Mouse (Mus musculus): Measurements from ENCODE around the gene Qsox1. TPM values are rescaled to one million over a fixed set of nuclear protein-coding genes. Genes with fewer than 3 reads are reported as not detected.
A peak's percentile ranks its signal among the peaks of the same experiment; 100 is the strongest.

The Qsox1 gene
- polyA plus RNA-seq, 1 experiment from 2014 or later = 16.6 TPM

- no peak overlapping the region for H3K4me2 ChIP-seq
- ATAC-seq (ENCODE audit: low FRiP score) = no peak
- no peaks in the 10 kb centered on the region for H3K36me3 ChIP-seq (replicated peaks)
- H3K9ac ChIP-seq = no peak overlapping the region
- H3K4me1 ChIP-seq = peaks cover 22% of the 10 kb centered on the region
- H3K27ac ChIP-seq = no peak overlapping the region
- H3K4me3 ChIP-seq (replicated peaks) = no peak overlapping the region
- under 1% methylated on average over 58 of the region's 58 CpGs for WGBS
- no peaks in the 10 kb centered on the region for H3K9me3 ChIP-seq
- peaks cover 96% of the 10 kb centered on the region for H3K27me3 ChIP-seq
Measured at GRCm38 (mm10) chr1:155737017-155737808, 75.5 kb downstream of the Qsox1 start.

- no peak overlapping the region for H3K4me2 ChIP-seq
- H3K27ac ChIP-seq = no peak overlapping the region
- peaks cover 96% of the 10 kb centered on the region for H3K27me3 ChIP-seq
- H3K36me3 ChIP-seq (replicated peaks) = no peaks in the 10 kb centered on the region
- H3K4me1 ChIP-seq = peaks cover 12% of the 10 kb centered on the region
- no peak overlapping the region for H3K4me3 ChIP-seq (replicated peaks)
- no peak overlapping the region for H3K9ac ChIP-seq
- H3K9me3 ChIP-seq = no peaks in the 10 kb centered on the region
- under 1% methylated on average over 26 of the region's 26 CpGs for WGBS
- ATAC-seq (ENCODE audit: low FRiP score) = no peak
Measured at GRCm38 (mm10) chr1:155736096-155736825, 76.4 kb downstream of the Qsox1 start.

DNA sequence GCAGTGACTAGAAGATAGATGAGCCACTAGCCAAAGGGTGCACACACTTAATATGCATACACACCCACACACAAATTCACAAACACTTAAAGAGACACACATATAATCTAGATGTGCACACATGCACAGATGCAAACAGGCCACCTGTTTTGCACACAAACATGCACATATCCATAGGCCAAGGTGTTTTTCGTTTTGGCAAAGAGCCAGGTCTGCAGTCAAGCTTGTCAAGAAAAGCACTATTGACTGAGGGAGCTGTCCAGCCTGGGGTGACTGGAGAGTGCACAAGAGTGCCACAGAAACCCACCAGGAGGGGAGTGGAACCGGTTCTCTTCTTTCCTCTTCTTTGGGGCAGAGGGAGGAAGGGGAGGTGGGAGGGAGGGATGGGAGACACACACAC is 81.5 kb downstream of the Qsox1 start:
- H3K36me3 ChIP-seq (replicated peaks) = no peaks in the 10 kb centered on the region
- H3K27ac ChIP-seq = no peak overlapping the region
- no peak overlapping the region for H3K9ac ChIP-seq
- H3K27me3 ChIP-seq = peaks cover 94% of the 10 kb centered on the region
- no peak overlapping the region for H3K4me3 ChIP-seq (replicated peaks)
- H3K9me3 ChIP-seq = no peaks in the 10 kb centered on the region
- ATAC-seq (ENCODE audit: low FRiP score) = no peak
- no peak overlapping the region for H3K4me2 ChIP-seq
- 0% methylated on average over 2 of the region's 2 CpGs for whole genome bisulfite sequencing
- H3K4me1 ChIP-seq = peaks cover 8% of the 10 kb centered on the region; the same call in 1 of the 2 replicates

DNA sequence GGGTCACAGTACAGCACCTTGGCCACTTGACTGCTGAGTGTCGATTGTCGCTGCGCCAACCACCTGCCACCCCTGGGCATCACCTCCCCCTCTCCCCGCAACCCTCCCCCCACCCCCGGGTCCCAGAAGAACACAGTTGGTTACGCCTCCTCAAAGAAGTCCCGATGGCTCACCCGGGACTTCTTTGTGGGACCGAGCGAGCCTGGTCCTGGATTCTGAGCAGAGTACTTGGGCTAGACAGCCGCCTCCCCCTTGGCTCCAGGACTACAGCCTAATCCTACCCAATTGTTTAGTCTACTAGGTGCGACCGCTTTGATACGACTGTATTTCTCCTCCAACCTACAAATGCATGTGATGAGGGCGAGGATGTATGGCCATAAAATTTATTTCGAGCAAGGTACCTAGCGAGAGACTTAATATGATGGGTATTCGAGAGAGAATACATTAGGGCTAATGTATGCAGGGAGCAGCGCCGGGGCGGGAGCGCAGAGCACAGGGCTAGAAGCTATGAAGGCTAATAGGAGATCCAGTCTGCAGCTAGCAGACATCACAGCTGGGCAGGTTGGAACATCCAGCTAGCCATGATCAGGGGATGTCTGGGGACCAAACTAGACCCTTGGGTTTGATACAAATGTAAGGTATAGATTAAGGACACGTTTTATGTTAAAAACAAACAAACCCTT is 83.4 kb downstream of the Qsox1 start:
- no peaks in the 10 kb centered on the region for H3K9me3 ChIP-seq
- no peak overlapping the region for H3K27ac ChIP-seq
- peak overlapping the region; percentile 39 for H3K4me2 ChIP-seq
- H3K4me3 ChIP-seq (replicated peaks) = 0 out of 2 replicates have a peak overlapping the region, but pooled peaks have one; percentile 15
- H3K4me1 ChIP-seq = peaks cover 7% of the 10 kb centered on the region; the same call in 1 of the 2 replicates
- no peak for ATAC-seq (ENCODE audit: low FRiP score)
- WGBS = 2% methylated on average over 23 of the region's 23 CpGs
- H3K36me3 ChIP-seq (replicated peaks) = no peaks in the 10 kb centered on the region
- H3K9ac ChIP-seq = no peak overlapping the region
- peaks cover 96% of the 10 kb centered on the region for H3K27me3 ChIP-seq

- Histone ChIP-seq H3K4me2 (no peak overlapping the region), H3K9me3 (no peaks in the 10 kb centered on the region), H3K4me3 (replicated peaks) (no peak overlapping the region), H3K27ac (no peak overlapping the region), H3K27me3 (peaks cover 97% of the 10 kb centered on the region), H3K4me1 (peaks cover 7% of the 10 kb centered on the region; the same call in 1 of the 2 replicates), H3K9ac (no peak overlapping the region), H3K36me3 (replicated peaks) (no peaks in the 10 kb centered on the region)
- 14% methylated on average over 10 of the region's 10 CpGs for WGBS
- no peak for ATAC-seq (ENCODE audit: low FRiP score)
Measured at GRCm38 (mm10) chr1:155727830-155728229, 84.9 kb downstream of the Qsox1 start.

Other genes starting within 250 kb of the Qsox1 start
- 0.14 TPM in 2 replicates for gene Lhx4, start 61.2 kb downstream of the Qsox1 start, polyA plus RNA-seq (2016; fragmentation: Nextera tagmentation; extraction: Ambion mirVana)
- gene Cep350, start 160.4 kb upstream of the Qsox1 start, polyA plus RNA-seq (2016; fragmentation: Nextera tagmentation; extraction: Ambion mirVana) = 12.5 and 13.5 TPM in 2 replicates
- 89.3 and 91.0 TPM in 2 replicates for gene Tor1aip2, start 222.5 kb upstream of the Qsox1 start, polyA plus RNA-seq (2016; fragmentation: Nextera tagmentation; extraction: Ambion mirVana)
- gene Tor1aip1, start 223.6 kb upstream of the Qsox1 start, polyA plus RNA-seq (2016; fragmentation: Nextera tagmentation; extraction: Ambion mirVana) = 37.9 and 40.6 TPM in 2 replicates

All from forebrain, embryonic 12.5 days (tissue).